Mouse (Mus musculus) stomach, embryonic 16.5 days (tissue): ENCODE results near the gene Gm26897. TPM values are rescaled to one million over a fixed set of nuclear protein-coding genes. Genes with fewer than 3 reads are reported as not detected.

Source experiments
- ATAC-seq: fragments of 200-750 bp; cut with Nextera tagmentation; 2 replicates; pipeline ENCODE4 v1.8.0; 2017; ENCODE audit warnings: moderate number of reproducible peaks, moderate TSS enrichment; ENCODE audit not compliant: insufficient read depth, low FRiP score
- H3K27ac ChIP-seq: fragments of 300-500 bp; sonication (generic); 2 replicates; pipeline ENCODE4 v1.5.1; 2014; ENCODE audit warnings: low read length
- H3K27me3 ChIP-seq: fragments of 300-500 bp; sonication (generic); 2 replicates; pipeline ENCODE4 v1.6.1; 2014; ENCODE audit warnings: low read length, control low read depth, mixed read lengths; ENCODE audit not compliant: control insufficient read depth, insufficient read depth
- H3K36me3 ChIP-seq: fragments of 300-500 bp; sonication (generic); 2 replicates; pipeline ENCODE4 v1.6.1; 2014; ENCODE audit warnings: low read length; ENCODE audit not compliant: control insufficient read depth, insufficient read depth
- H3K4me1 ChIP-seq: fragments of 300-500 bp; sonication (generic); 2 replicates; pipeline ENCODE4 v1.6.1; 2014; ENCODE audit warnings: low read length, control low read depth, mixed read lengths; ENCODE audit not compliant: control insufficient read depth, insufficient read depth
- H3K4me2 ChIP-seq: fragments of 300-500 bp; sonication (generic); 2 replicates; pipeline ENCODE4 v1.6.1; 2014; ENCODE audit warnings: low read depth, low read length, mixed read lengths
- H3K4me3 ChIP-seq: fragments of 300-500 bp; sonication (generic); replicated peaks from 2 replicates; pipeline ENCODE4 v1.5.1; 2014; ENCODE audit warnings: mild to moderate bottlenecking, low read length
- H3K9ac ChIP-seq: fragments of 300-500 bp; sonication (generic); 2 replicates; pipeline ENCODE4 v1.6.1; 2014; ENCODE audit warnings: low read length
- H3K9me3 ChIP-seq: fragments of 300-500 bp; sonication (generic); replicated peaks from 2 replicates; pipeline ENCODE4 v1.6.1; 2016; ENCODE audit warnings: low read length, control low read depth; ENCODE audit not compliant: control insufficient read depth
- WGBS: fragments of 180-500 bp; shearing (Covaris S2); extraction: QIAGEN DNeasy Blood & Tissue Kit; methylation state at CpG from one replicate; pipeline ENCODE4 v1.1.7; 2014; 5-methylcytosine and 5-hydroxymethylcytosine counted together
- polyA plus RNA-seq: library from polyadenylated mRNA; unstranded; fragments of >200 nt; fragmentation: Nextera tagmentation; extraction: Ambion mirVana; gene quantifications from 2 replicates; pipeline ENCODE4 v1.2.1, GENCODE M21; 2015

Gm26897 gene
- polyA plus RNA-seq, result not detected in 2 replicates

DNA sequence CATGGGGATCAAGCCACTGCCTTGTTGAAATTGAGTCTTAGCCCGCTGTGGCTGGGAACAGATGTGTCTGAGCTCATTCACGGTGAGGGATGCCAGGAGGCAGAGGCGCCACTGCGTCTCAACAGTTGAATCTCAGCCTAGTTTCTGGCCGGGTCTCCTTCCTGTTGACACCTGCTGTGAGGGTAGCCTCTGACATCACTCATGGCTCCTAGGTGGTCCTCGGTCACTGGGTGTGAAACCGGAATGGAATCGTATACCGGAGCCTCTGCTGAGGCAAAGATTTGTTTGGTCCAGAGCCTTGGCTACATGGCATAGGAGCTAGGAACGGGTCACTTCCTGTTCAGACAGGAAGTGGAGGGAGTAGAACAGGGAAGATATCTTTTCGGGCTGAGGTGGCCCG lies at the start of gene Gm26897:
Gm26897 (plus strand) TSS at position 74 of the 400 bp plus-strand sequence.
- Histone ChIP-seq H3K27ac (no peak within 1 kb of the TSS), H3K36me3 (no peaks in the 10 kb centered on the region), H3K4me1 (peaks cover 4% of the 10 kb centered on the region; the same call in 1 of the 2 replicates), H3K4me3 (no peak within 1 kb of the TSS), H3K9ac (no peak within 1 kb of the TSS), H3K4me2 (no peak within 1 kb of the TSS), H3K27me3 (no peaks in the 10 kb centered on the region), H3K9me3 (no peaks in the 10 kb centered on the region)
- no peak for ATAC-seq
- WGBS, result 86% methylated on average over 12 of the region's 12 CpGs

DNA sequence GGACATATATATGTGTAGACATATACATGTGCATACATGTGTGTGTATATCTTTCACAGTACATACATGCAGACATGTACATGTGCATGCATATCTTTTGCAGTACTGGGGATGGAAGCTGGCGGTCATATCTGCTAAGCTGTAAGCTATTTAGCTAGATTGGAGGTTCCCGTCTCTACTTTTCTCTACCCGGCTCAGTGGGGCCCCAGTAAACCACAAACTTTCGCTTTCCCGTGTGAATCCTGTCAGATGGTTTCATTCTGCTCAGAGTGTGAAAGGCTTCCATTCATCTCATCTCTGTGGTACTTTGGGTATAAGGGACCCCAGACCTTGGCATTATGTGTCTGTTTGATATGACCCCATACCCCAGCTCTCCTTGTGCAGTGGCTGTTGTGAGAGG lies 46.4 kb upstream of the Gm26897 start:
- Histone ChIP-seq H3K4me3 (no peak overlapping the region), H3K27me3 (no peaks in the 10 kb centered on the region), H3K4me2 (no peak overlapping the region), H3K27ac (no peak overlapping the region), H3K9me3 (no peaks in the 10 kb centered on the region), H3K4me1 (no peaks in the 10 kb centered on the region), H3K9ac (no peak overlapping the region), H3K36me3 (no peaks in the 10 kb centered on the region)
- no peak for ATAC-seq
- 72% methylated on average over 5 of the region's 5 CpGs for WGBS

- Histone ChIP-seq H3K27ac (no peak overlapping the region), H3K4me3 (no peak overlapping the region), H3K4me2 (no peak overlapping the region), H3K27me3 (no peaks in the 10 kb centered on the region), H3K9me3 (no peaks in the 10 kb centered on the region), H3K36me3 (no peaks in the 10 kb centered on the region), H3K9ac (no peak overlapping the region), H3K4me1 (no peaks in the 10 kb centered on the region)
- ATAC-seq, result no peak
- 66% methylated on average over 10 of the region's 10 CpGs for WGBS
Measured at GRCm38 (mm10) chr5:111688584-111688983, 45.1 kb upstream of the Gm26897 start.

GRCm38 (mm10) chr5:111697996-111698395 lies 35.7 kb upstream of the Gm26897 start:
- WGBS, result 76% methylated on average over 7 of the region's 7 CpGs
- H3K9ac ChIP-seq, result no peak overlapping the region
- H3K36me3 ChIP-seq, result no peaks in the 10 kb centered on the region
- H3K4me1 ChIP-seq, result no peaks in the 10 kb centered on the region
- H3K9me3 ChIP-seq, result no peaks in the 10 kb centered on the region
- no peak for ATAC-seq
- no peak overlapping the region for H3K4me3 ChIP-seq
- no peaks in the 10 kb centered on the region for H3K27me3 ChIP-seq
- H3K27ac ChIP-seq, result no peak overlapping the region
- H3K4me2 ChIP-seq, result no peak overlapping the region

DNA sequence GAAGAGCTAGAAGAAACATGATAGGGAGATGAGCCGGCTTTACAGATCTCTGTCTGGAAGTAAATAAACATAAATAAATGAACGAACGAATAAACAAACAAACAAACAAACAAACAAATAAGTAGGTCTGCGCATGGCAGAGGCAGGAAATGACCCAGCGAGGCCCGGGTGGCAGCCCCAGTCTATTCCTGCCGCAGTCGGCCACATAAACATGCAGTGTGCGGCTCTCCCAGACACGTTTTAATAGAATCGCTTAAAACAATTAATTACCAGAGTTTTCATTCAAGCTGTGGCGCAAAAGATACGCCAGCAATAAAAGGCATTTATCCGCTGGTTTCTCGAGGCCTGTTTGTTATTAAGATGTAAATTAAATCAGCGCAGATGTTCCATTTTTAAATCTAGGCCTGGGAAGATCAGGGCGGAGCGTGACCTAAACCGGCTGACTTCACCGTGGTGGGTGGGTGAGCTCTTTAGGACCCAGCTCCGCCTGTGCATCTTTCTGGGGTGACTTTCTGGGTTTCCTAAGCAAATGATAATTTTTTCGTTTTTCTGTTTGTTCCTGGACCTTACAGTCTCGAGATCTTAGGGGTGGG lies 33.9 kb upstream of the Gm26897 start:
- H3K9me3 ChIP-seq, result no peaks in the 10 kb centered on the region
- no peak overlapping the region for H3K9ac ChIP-seq
- H3K4me1 ChIP-seq, result no peaks in the 10 kb centered on the region
- H3K4me2 ChIP-seq, result no peak overlapping the region
- no peaks in the 10 kb centered on the region for H3K27me3 ChIP-seq
- no peak overlapping the region for H3K27ac ChIP-seq
- 74% methylated on average over 23 of the region's 23 CpGs for WGBS
- H3K36me3 ChIP-seq, result no peaks in the 10 kb centered on the region
- no peak for ATAC-seq
- H3K4me3 ChIP-seq, result no peak overlapping the region

DNA sequence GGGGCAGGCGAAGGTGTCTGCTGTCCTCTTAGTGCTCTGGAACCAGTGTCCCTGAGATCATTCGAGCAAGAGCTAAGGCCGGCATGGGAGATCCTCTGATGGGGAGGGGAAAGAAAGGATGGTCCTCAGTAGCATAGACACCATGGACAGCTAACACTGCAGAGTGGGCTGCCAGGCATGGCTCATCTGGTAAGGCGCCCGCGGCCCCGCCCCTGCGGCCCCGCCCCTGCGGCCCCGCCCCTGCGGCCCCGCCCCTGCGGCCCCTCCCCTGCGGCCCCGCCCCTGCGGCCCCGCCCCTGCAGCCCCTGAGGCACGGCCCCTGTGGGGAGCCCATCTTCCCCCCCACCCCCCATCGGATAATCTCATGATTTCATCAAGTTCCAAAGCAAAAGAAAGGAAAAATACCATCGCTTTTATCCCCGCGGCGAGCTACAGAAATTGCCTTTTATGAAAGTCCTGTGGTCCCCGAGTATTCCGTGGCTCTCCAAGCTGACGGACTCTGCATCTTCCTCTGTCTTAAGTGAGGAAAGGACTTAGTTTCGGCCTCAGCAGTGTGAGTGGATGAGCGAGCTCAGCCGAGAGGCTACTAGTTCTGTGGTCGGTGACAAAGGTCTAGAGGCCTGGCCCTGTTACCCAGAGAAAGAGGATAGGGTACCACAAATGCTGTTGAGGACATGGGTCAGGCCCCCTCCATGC lies 31.9 kb upstream of the Gm26897 start:
- H3K4me3 ChIP-seq, result peak overlapping the region; percentile 30
- 5% methylated on average over 30 of the region's 31 CpGs for WGBS
- no peaks in the 10 kb centered on the region for H3K27me3 ChIP-seq
- H3K9me3 ChIP-seq, result no peaks in the 10 kb centered on the region
- H3K27ac ChIP-seq, result peak overlapping the region; percentile 54
- no peaks in the 10 kb centered on the region for H3K36me3 ChIP-seq
- ATAC-seq, result peak; percentile 68
- no peaks in the 10 kb centered on the region for H3K4me1 ChIP-seq
- peak overlapping the region; percentile 58 for H3K9ac ChIP-seq
- peak overlapping the region; percentile 51 for H3K4me2 ChIP-seq

DNA sequence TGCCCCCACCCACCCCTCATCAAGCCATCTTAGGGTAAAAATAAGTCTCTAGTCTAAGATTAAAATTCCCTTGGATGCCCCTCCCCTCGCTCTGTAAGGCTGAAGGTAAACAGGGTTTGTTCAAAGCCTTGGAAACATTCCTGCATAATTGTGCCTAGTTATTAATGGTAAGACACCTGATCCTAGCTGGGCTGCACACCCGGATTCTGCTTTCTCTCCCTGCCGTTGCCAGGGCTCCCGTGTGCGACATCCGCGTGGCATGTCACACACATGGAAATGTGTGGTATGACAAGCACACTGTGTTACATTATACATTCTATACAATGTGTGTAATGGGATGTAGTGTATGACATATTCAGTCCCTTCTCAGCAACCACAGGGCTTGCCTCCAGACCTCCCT lies 30.1 kb upstream of the Gm26897 start:
- Histone ChIP-seq H3K9me3 (no peaks in the 10 kb centered on the region), H3K4me2 (no peak overlapping the region), H3K27me3 (no peaks in the 10 kb centered on the region), H3K36me3 (no peaks in the 10 kb centered on the region), H3K9ac (no peak overlapping the region), H3K27ac (no peak overlapping the region), H3K4me1 (no peaks in the 10 kb centered on the region), H3K4me3 (no peak overlapping the region)
- WGBS, result 64% methylated on average over 7 of the region's 7 CpGs
- ATAC-seq, result no peak

- H3K4me2 ChIP-seq, result no peak overlapping the region
Measured at GRCm38 (mm10) chr5:111704326-111704725, 29.4 kb upstream of the Gm26897 start.

DNA sequence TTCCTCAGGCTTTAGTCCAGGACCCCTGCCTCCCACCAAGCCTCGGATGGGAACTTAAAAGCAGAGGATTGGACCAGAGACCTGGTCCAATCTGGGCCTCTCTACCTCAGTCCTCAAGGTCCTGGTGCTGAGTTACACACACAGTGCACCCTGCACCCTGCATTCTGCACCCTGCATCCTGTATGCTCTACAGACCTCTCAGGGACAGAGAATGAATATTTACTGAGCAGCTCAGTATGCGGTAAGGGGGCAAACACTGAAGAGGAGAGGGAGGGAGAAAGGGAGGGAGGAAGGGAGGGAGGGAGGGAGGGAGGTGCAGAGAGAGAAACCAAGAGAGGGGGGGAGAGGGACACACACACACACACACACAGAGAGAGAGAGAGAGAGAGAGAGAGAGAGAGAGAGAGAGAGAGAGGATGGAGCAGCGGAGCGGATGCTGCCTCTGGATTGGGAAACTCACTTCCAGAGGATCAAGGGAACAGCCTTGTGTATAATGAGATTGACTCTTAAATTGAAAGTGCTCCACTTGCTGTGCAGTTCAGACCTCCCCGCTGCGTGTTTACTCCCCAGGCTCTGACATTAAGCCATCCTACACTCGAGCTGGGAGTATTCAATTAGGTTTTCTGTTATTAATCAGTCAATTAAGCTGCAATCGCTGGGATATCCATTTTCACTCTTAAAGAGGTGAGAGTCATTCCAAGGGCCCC lies 24.4 kb upstream of the Gm26897 start:
- WGBS, result 31% methylated on average over 8 of the region's 8 CpGs
- Histone ChIP-seq H3K4me1 (no peaks in the 10 kb centered on the region), H3K36me3 (no peaks in the 10 kb centered on the region), H3K9me3 (no peaks in the 10 kb centered on the region; the same call in 1 of the 2 replicates), H3K4me3 (no peak overlapping the region), H3K27me3 (no peaks in the 10 kb centered on the region), H3K4me2 (no peak overlapping the region), H3K9ac (no peak overlapping the region; the same call in 1 of the 2 replicates), H3K27ac (no peak overlapping the region)
- no peak for ATAC-seq

More at GRCm38 (mm10) chr5:111704326-111704725, 29.4 kb upstream of the Gm26897 start:
- Histone ChIP-seq H3K9ac (no peak overlapping the region), H3K36me3 (no peaks in the 10 kb centered on the region), H3K27me3 (no peaks in the 10 kb centered on the region), H3K4me3 (no peak overlapping the region), H3K4me1 (no peaks in the 10 kb centered on the region), H3K9me3 (no peaks in the 10 kb centered on the region), H3K27ac (no peak overlapping the region)
- 70% methylated on average over 11 of the region's 11 CpGs for WGBS
- ATAC-seq, result no peak
